Mouse (Mus musculus) intestine, embryonic 16.5 days (tissue): ENCODE measurements around the gene Gm19965. TPM values are rescaled to one million over a fixed set of nuclear protein-coding genes. Genes with fewer than 3 reads are reported as not detected.

Experiments used
- ATAC-seq: fragments of 200-750 bp; cut with Nextera tagmentation; 2 replicates; pipeline ENCODE4 v1.8.0; 2017; ENCODE audit warnings: moderate TSS enrichment, moderate library complexity
- H3K27ac ChIP-seq: fragments of 300-500 bp; sonication (generic); 2 replicates; pipeline ENCODE4 v1.5.1; 2014; ENCODE audit warnings: mild to moderate bottlenecking, low read length
- H3K27me3 ChIP-seq: fragments of 300-500 bp; sonication (generic); replicated peaks from 2 replicates; pipeline ENCODE4 v1.6.1; 2014; ENCODE audit warnings: low read length, control low read depth, mixed read lengths; ENCODE audit not compliant: control insufficient read depth, insufficient read depth
- H3K36me3 ChIP-seq: fragments of 300-500 bp; sonication (generic); 2 replicates; pipeline ENCODE4 v1.6.1; 2014; ENCODE audit warnings: low read length, control low read depth; ENCODE audit not compliant: control insufficient read depth, insufficient read depth
- H3K4me1 ChIP-seq: fragments of 300-500 bp; sonication (generic); 2 replicates; pipeline ENCODE4 v1.6.1; 2014; ENCODE audit warnings: low read length, control low read depth, mixed read lengths; ENCODE audit not compliant: control insufficient read depth, insufficient read depth
- H3K4me2 ChIP-seq: fragments of 300-500 bp; sonication (generic); 2 replicates; pipeline ENCODE4 v1.6.1; 2014; ENCODE audit warnings: low read depth, low read length, control low read depth
- H3K4me3 ChIP-seq: fragments of 300-500 bp; sonication (generic); 2 replicates; pipeline ENCODE4 v1.5.1; 2014; ENCODE audit warnings: mild to moderate bottlenecking, low read length
- H3K9ac ChIP-seq: fragments of 300-500 bp; sonication (generic); 2 replicates; pipeline ENCODE4 v1.6.1; 2014; ENCODE audit warnings: low read depth, low read length
- H3K9me3 ChIP-seq: fragments of 300-500 bp; sonication (generic); 2 replicates; pipeline ENCODE4 v1.6.1; 2016; ENCODE audit warnings: low read length, control low read depth; ENCODE audit not compliant: control insufficient read depth
- WGBS: fragments of 180-500 bp; shearing (Covaris S2); extraction: QIAGEN DNeasy Blood & Tissue Kit; methylation state at CpG from one replicate; pipeline ENCODE4 v1.1.7; 2014; 5-methylcytosine and 5-hydroxymethylcytosine counted together
- polyA plus RNA-seq: library from polyadenylated mRNA; unstranded; fragments of >200 nt; fragmentation: Nextera tagmentation; extraction: Ambion mirVana; gene quantifications from 2 replicates; pipeline ENCODE4 v1.2.1, GENCODE M21; 2015

Gene Gm19965
- polyA plus RNA-seq = not detected in 2 replicates

GRCm38 (mm10) chr1:116802683-116803082 is at the start of gene Gm19965:
Gene Gm19965, plus strand, starts transcription at chr1:116802983.
- 82% methylated on average over 3 of the region's 3 CpGs for WGBS
- no peaks in the 10 kb centered on the region for H3K27me3 ChIP-seq

GRCm38 (mm10) chr1:116782471-116782989 is 20.3 kb upstream of the Gm19965 start:
- no peak overlapping the region for H3K27ac ChIP-seq
- 86% methylated on average over 8 of the region's 8 CpGs for WGBS
- no peaks in the 10 kb centered on the region for H3K36me3 ChIP-seq
- no peaks in the 10 kb centered on the region for H3K9me3 ChIP-seq
- H3K4me3 ChIP-seq = no peak overlapping the region
- H3K9ac ChIP-seq = no peak overlapping the region
- no peaks in the 10 kb centered on the region for H3K27me3 ChIP-seq
- ATAC-seq = no peak
- no peak overlapping the region for H3K4me2 ChIP-seq
- H3K4me1 ChIP-seq = no peaks in the 10 kb centered on the region

More at GRCm38 (mm10) chr1:116802683-116803082, at the start of gene Gm19965:
- Histone ChIP-seq H3K9me3 (no peaks in the 10 kb centered on the region), H3K4me2 (no peak within 1 kb of the TSS), H3K36me3 (no peaks in the 10 kb centered on the region), H3K4me3 (no peak within 1 kb of the TSS), H3K27ac (no peak within 1 kb of the TSS), H3K9ac (no peak within 1 kb of the TSS), H3K4me1 (no peaks in the 10 kb centered on the region)
- no peak for ATAC-seq
